Mouse (Mus musculus): ENCODE data around the gene Heatr3.

GRCm38 (mm10) chr8:88183121-88183520, 45.5 kb downstream of the Heatr3 start:
- no peak for TF ChIP-seq CTCF (IDR thresholded peaks at IDR 0.05; ENCODE audit: insufficient read depth, low read depth, low read length)
- no peak for TF ChIP-seq POLR2A (IDR thresholded peaks at IDR 0.05; ENCODE audit: insufficient read depth, low read depth, low read length)

Measured in olfactory bulb, adult 2 months (tissue).